In genomic region chr8:119548560-119549113, GRCm38 (mm10) we compare ENCODE assay signal across 32 mouse cellular contexts. TPM values are rescaled to one million over a fixed set of nuclear protein-coding genes. Genes with fewer than 3 reads are reported as not detected.
A peak's percentile ranks its signal among the peaks of the same experiment; 100 is the strongest.
DNase-seq lines count a peak whose midpoint lies in the region; ATAC-seq and TF ChIP-seq lines count a peak whose summit lies in the region.
"Had no signal": no experiment of that assay in that cellular context is flagged by ENCODE, and none has a peak within 500 bp of the region (broad histone marks: within the 10 kb centered on the region; RNA-seq: fewer than 3 reads in every experiment).

No protein-coding gene starts in this region.

- H3K9me3 ChIP-seq in intestine, postnatal 0 days (ENCODE audit: control insufficient read depth): no peaks in the 10 kb centered on the region
- no peaks in the 10 kb centered on the region for H3K9me3 ChIP-seq in intestine, embryonic 15.5 days
- H3K9me3 ChIP-seq: forebrain, embryonic 12.5 days; G1E; heart, embryonic 13.5 days; limb, embryonic 13.5 days; lung, embryonic 15.5 days; neural tube, embryonic 13.5 days had no signal

- TF ChIP-seq POLR2A in myocyte (IDR thresholded peaks at IDR 0.05; ENCODE audit: insufficient read length, low read depth): no peak

- WGBS in intestine, postnatal 0 days: 59% methylated on average over 7 of the region's 7 CpGs
- WGBS in intestine, embryonic 15.5 days: 68% methylated on average over 7 of the region's 7 CpGs

- peaks cover 31% of the 10 kb centered on the region for H3K36me3 ChIP-seq in intestine, postnatal 0 days (ENCODE audit: control insufficient read depth, insufficient read depth)
- peaks cover 20% of the 10 kb centered on the region for H3K36me3 ChIP-seq in intestine, embryonic 15.5 days
- H3K36me3 ChIP-seq in myocyte (ENCODE audit: control insufficient read depth, insufficient read depth): peaks cover 6% of the 10 kb centered on the region

- no peak overlapping the region for H3K4me3 ChIP-seq in intestine, postnatal 0 days (ENCODE audit: low read depth, low read length)
- no peak overlapping the region for H3K4me3 ChIP-seq in intestine, embryonic 15.5 days (replicated peaks)
- H3K4me3 ChIP-seq in myocyte: no peak overlapping the region
- H3K4me3 ChIP-seq: erythroblast, embryonic 14.5 days; forebrain, embryonic 12.5 days; heart, adult 2 months; heart, embryonic 13.5 days; limb, embryonic 13.5 days; lung, embryonic 15.5 days; neural tube, embryonic 13.5 days had no signal

- H3K9ac ChIP-seq in intestine, postnatal 0 days (ENCODE audit: low read depth, low read length): no peak overlapping the region
- no peak overlapping the region for H3K9ac ChIP-seq in intestine, embryonic 15.5 days
- H3K9ac ChIP-seq: forebrain, embryonic 12.5 days; forebrain, postnatal 0 days; heart, embryonic 13.5 days; hindbrain, embryonic 14.5 days; limb, embryonic 13.5 days; lung, embryonic 15.5 days; neural tube, embryonic 13.5 days had no signal

- peak overlapping the region; percentile 47; the same call in 1 of the 2 replicates for H3K27ac ChIP-seq in intestine, postnatal 0 days (ENCODE audit: low read depth, low read length)
- H3K27ac ChIP-seq in intestine, embryonic 15.5 days: no peak overlapping the region
- H3K27ac ChIP-seq: forebrain, embryonic 12.5 days; heart, adult 2 months; heart, embryonic 13.5 days; hindbrain, embryonic 14.5 days; limb, embryonic 13.5 days; lung, embryonic 15.5 days; neural tube, embryonic 13.5 days had no signal

- H3K79me2 ChIP-seq in myocyte (ENCODE audit: control insufficient read depth, insufficient read depth): peaks cover 65% of the 10 kb centered on the region

- ATAC-seq in intestine, postnatal 0 days: no peak
- no peak for ATAC-seq in intestine, embryonic 15.5 days
- no peak for ATAC-seq in inflammation-experienced regulatory T-cells, adult 6 months
- ATAC-seq: forebrain, postnatal 0 days; midbrain, embryonic 16.5 days had no signal

- DNase-seq in Muller cell, postnatal 12 days (ENCODE audit: inconsistent ontology term): peak; percentile 54
- DNase-seq in testis, postnatal 10 days (ENCODE audit: low spot score): no peak
- no peak for DNase-seq in lung, postnatal 10 days
- DNase-seq: adrenal gland, postnatal 25 days; cerebellum, adult 11-12 months; cerebellum, adult 9-11 months; embryo, embryonic 11 days; forebrain, postnatal 0 days; gastrocnemius, postnatal 36 days; heart, adult 2 months; heart, postnatal 10 days; kidney, adult 8-10 months; kidney, postnatal 14 days; lung, postnatal 36 days; thymus, adult 18-20 months; thymus, postnatal 25 days had no signal

- H3ac ChIP-seq in myocyte (ENCODE audit: control insufficient read depth, insufficient read length): no peak overlapping the region

- no peak overlapping the region for H3K4me2 ChIP-seq in intestine, postnatal 0 days (replicated peaks; ENCODE audit: low read depth)
- H3K4me2 ChIP-seq in intestine, embryonic 15.5 days (replicated peaks): no peak overlapping the region
- peak overlapping the region; percentile 15 for H3K4me2 ChIP-seq in myocyte (ENCODE audit: low read depth)
- H3K4me2 ChIP-seq: forebrain, embryonic 12.5 days; heart, embryonic 13.5 days; hindbrain, embryonic 14.5 days; limb, embryonic 13.5 days; liver, embryonic 11.5 days; lung, embryonic 15.5 days; midbrain, embryonic 11.5 days; neural tube, embryonic 13.5 days had no signal

- no peaks in the 10 kb centered on the region for H3K27me3 ChIP-seq in intestine, postnatal 0 days (replicated peaks; ENCODE audit: control insufficient read depth, insufficient read depth, low read length)
- no peaks in the 10 kb centered on the region for H3K27me3 ChIP-seq in intestine, embryonic 15.5 days (replicated peaks)
- H3K27me3 ChIP-seq in myocyte (ENCODE audit: control insufficient read depth, insufficient read depth, insufficient read length): no peaks in the 10 kb centered on the region
- H3K27me3 ChIP-seq: forebrain, embryonic 12.5 days; heart, embryonic 13.5 days; limb, embryonic 13.5 days; lung, embryonic 15.5 days; neural tube, embryonic 13.5 days had no signal

- TF ChIP-seq CTCF in intestine, postnatal 0 days (IDR thresholded peaks at IDR 0.05; ENCODE audit: low read depth): no peak

- H3K4me1 ChIP-seq in intestine, postnatal 0 days (replicated peaks; ENCODE audit: control insufficient read depth, insufficient read depth, low read length): peaks cover 6% of the 10 kb centered on the region
- peaks cover 9% of the 10 kb centered on the region for H3K4me1 ChIP-seq in intestine, embryonic 15.5 days (replicated peaks)
- H3K4me1 ChIP-seq: lung, embryonic 15.5 days had no signal

TF ChIP-seq in myocyte, 11 proteins besides CTCF, POLR2A, EP300 and RAD21:
- TF ChIP-seq E2F4 (IDR thresholded peaks at IDR 0.05; ENCODE audit: insufficient read depth) (no peak), TCF3 (IDR thresholded peaks at IDR 0.05; ENCODE audit: insufficient read length, low read depth) (no peak), MAX (IDR thresholded peaks at IDR 0.05; ENCODE audit: low read depth) (no peak), REST (IDR thresholded peaks at IDR 0.05; ENCODE audit: insufficient read depth, insufficient read length) (no peak), MYOD1 (IDR thresholded peaks at IDR 0.05; ENCODE audit: control insufficient read depth in 1 of 3, insufficient read length in 2 of 3, low read depth in 2 of 3) (no peak), MYOG (IDR thresholded peaks at IDR 0.05; ENCODE audit: control insufficient read depth in 1 of 3, insufficient read depth in 1 of 3, insufficient read length in 2 of 3, low read depth in 2 of 3) (no peak), CEBPB (IDR thresholded peaks at IDR 0.05; ENCODE audit: insufficient read depth, poor library complexity, severe bottlenecking) (no peak), TCF12 (IDR thresholded peaks at IDR 0.05; ENCODE audit: insufficient read depth, poor library complexity, severe bottlenecking) (no peak), POLR2AphosphoS2 (IDR thresholded peaks at IDR 0.05; ENCODE audit: insufficient read length, low read depth) (no peak), USF1 (IDR thresholded peaks at IDR 0.05; ENCODE audit: low read depth) (no peak), SRF (IDR thresholded peaks at IDR 0.05; ENCODE audit: control insufficient read depth, insufficient read length, low read depth) (no peak)
TF ChIP-seq in myocyte: peak in this region for 0.

RNA-seq across cellular contexts. Expression of gene Mbtps1, which starts 9.9 kb away (rescaled TPM):
- polyA plus RNA-seq in intestine, postnatal 0 days (2015; fragmentation: Nextera tagmentation; extraction: Ambion mirVana): 32.8 and 33.3 TPM in 2 replicates
- polyA plus RNA-seq in intestine, embryonic 15.5 days (2015; fragmentation: Nextera tagmentation; extraction: Ambion mirVana): 83.6 and 88.8 TPM in 2 replicates
- 70.8 TPM for polyA plus RNA-seq in myocyte (2012; fragmentation: generic; extraction: Trizol)
- 10 to 100 TPM; 32.6 to 52.2 (median 45.6) TPM for polyA plus RNA-seq in inflammation-experienced regulatory T-cells, adult 6 months (2017; shearing (Covaris generic))

RNA-seq across cellular contexts. Expression of gene Hsdl1, which starts 26.3 kb away (rescaled TPM):
- 21.6 and 21.8 TPM in 2 replicates for polyA plus RNA-seq in intestine, postnatal 0 days (2015; fragmentation: Nextera tagmentation; extraction: Ambion mirVana)
- 28.8 and 32.6 TPM in 2 replicates for polyA plus RNA-seq in intestine, embryonic 15.5 days (2015; fragmentation: Nextera tagmentation; extraction: Ambion mirVana)
- polyA plus RNA-seq in myocyte (2012; fragmentation: generic; extraction: Trizol): 9.5 TPM
- 10 to 100 TPM; 30.3 to 73.9 (median 72.5) TPM for polyA plus RNA-seq in inflammation-experienced regulatory T-cells, adult 6 months (2017; shearing (Covaris generic))

RNA-seq across cellular contexts. Expression of gene Dnaaf1, which starts 26.4 kb away (rescaled TPM):
- polyA plus RNA-seq in intestine, postnatal 0 days (2015; fragmentation: Nextera tagmentation; extraction: Ambion mirVana): 3.6 and 4.2 TPM in 2 replicates
- 1.4 and 2.1 TPM in 2 replicates for polyA plus RNA-seq in intestine, embryonic 15.5 days (2015; fragmentation: Nextera tagmentation; extraction: Ambion mirVana)
- polyA plus RNA-seq in myocyte (2012; fragmentation: generic; extraction: Trizol): 0.01 TPM
- polyA plus RNA-seq in inflammation-experienced regulatory T-cells, adult 6 months (2017; shearing (Covaris generic)): not detected
- polyA plus RNA-seq: erythroblast, embryonic 14.5 days had no signal

RNA-seq across cellular contexts. Expression of gene Slc38a8, which starts 47.1 kb away (rescaled TPM):
- polyA plus RNA-seq in intestine, postnatal 0 days (2015; fragmentation: Nextera tagmentation; extraction: Ambion mirVana): 0.07 and 0.18 TPM in 2 replicates
- polyA plus RNA-seq in intestine, embryonic 15.5 days (2015; fragmentation: Nextera tagmentation; extraction: Ambion mirVana): 0.05 TPM in 1 of 2 replicates, not detected in the other
- polyA plus RNA-seq in myocyte (2012; fragmentation: generic; extraction: Trizol): not detected
- polyA plus RNA-seq in inflammation-experienced regulatory T-cells, adult 6 months (2017; shearing (Covaris generic)): not detected
- polyA plus RNA-seq: erythroblast, embryonic 14.5 days; G1E; heart, adult 2 months; heart, embryonic 13.5 days; hindbrain, embryonic 14.5 days; liver, embryonic 11.5 days; liver, embryonic 16.5 days; lung, embryonic 15.5 days; midbrain, embryonic 11.5 days; midbrain, embryonic 16.5 days; neural tube, embryonic 13.5 days had no signal

RNA-seq across cellular contexts. Expression of gene Taf1c, which starts 56.4 kb away (rescaled TPM):
- polyA plus RNA-seq in intestine, postnatal 0 days (2015; fragmentation: Nextera tagmentation; extraction: Ambion mirVana): 5.0 and 5.1 TPM in 2 replicates
- polyA plus RNA-seq in intestine, embryonic 15.5 days (2015; fragmentation: Nextera tagmentation; extraction: Ambion mirVana): 10.0 and 11.7 TPM in 2 replicates
- 6.8 TPM for polyA plus RNA-seq in myocyte (2012; fragmentation: generic; extraction: Trizol)
- 10 to 100 TPM in 2 of 3 experiments, 1 to 10 TPM in 1; 8.3 to 14.8 (median 13.3) TPM for polyA plus RNA-seq in inflammation-experienced regulatory T-cells, adult 6 months (2017; shearing (Covaris generic))
